Mouse (Mus musculus): Measurements from ENCODE around the gene Wdr70. TPM values are rescaled to one million over a fixed set of nuclear protein-coding genes. Genes with fewer than 3 reads are reported as not detected.

Gene Wdr70
- polyA plus RNA-seq, 1 experiment: 50.5 TPM

DNA sequence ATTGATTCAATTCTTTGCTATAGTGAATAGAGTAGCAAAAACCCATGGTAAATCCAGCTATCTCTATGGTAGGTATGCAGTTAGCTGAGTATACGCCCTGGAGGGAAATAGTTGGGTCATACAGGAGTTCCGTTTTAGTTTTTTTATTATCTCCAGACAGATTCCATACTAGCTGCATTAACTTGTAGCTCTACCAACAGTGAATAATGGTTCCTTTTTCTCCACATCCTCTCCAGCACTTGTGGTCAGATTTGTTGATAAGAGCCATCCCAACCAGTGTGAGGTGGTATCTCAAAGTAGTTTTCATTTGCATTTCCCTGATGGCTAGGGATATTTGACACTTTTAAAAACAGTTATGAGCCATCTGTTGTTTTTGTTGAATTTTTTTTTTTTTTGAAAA, 100.9 kb downstream of the Wdr70 start:
- no peak overlapping the region for H3ac ChIP-seq (ENCODE audit: control insufficient read depth, insufficient read length)
- H3K4me2 ChIP-seq (ENCODE audit: low read depth): peak overlapping the region; percentile 54
- TF ChIP-seq MAX (IDR thresholded peaks at IDR 0.05; ENCODE audit: low read depth) (no peak), MYOG (IDR thresholded peaks at IDR 0.05; ENCODE audit: control insufficient read depth in 1 of 3, insufficient read depth in 1 of 3, insufficient read length in 2 of 3, low read depth in 2 of 3) (no peak), TCF12 (IDR thresholded peaks at IDR 0.05; ENCODE audit: insufficient read depth, poor library complexity, severe bottlenecking) (no peak), USF1 (IDR thresholded peaks at IDR 0.05; ENCODE audit: low read depth) (no peak), MYOD1 (IDR thresholded peaks at IDR 0.05; ENCODE audit: control insufficient read depth in 1 of 3, insufficient read length in 2 of 3, low read depth in 2 of 3) (no peak), REST (IDR thresholded peaks at IDR 0.05; ENCODE audit: insufficient read depth, insufficient read length) (no peak), SRF (IDR thresholded peaks at IDR 0.05; ENCODE audit: control insufficient read depth, insufficient read length, low read depth) (no peak), POLR2A (IDR thresholded peaks at IDR 0.05; ENCODE audit: insufficient read length, low read depth) (no peak), POLR2AphosphoS2 (IDR thresholded peaks at IDR 0.05; ENCODE audit: insufficient read length, low read depth) (no peak), CEBPB (IDR thresholded peaks at IDR 0.05; ENCODE audit: insufficient read depth, poor library complexity, severe bottlenecking) (no peak), TCF3 (IDR thresholded peaks at IDR 0.05; ENCODE audit: insufficient read length, low read depth) (no peak), E2F4 (IDR thresholded peaks at IDR 0.05; ENCODE audit: insufficient read depth) (no peak)
- no peaks in the 10 kb centered on the region for H3K27me3 ChIP-seq (ENCODE audit: control insufficient read depth, insufficient read depth, insufficient read length)
- H3K36me3 ChIP-seq (ENCODE audit: control insufficient read depth, insufficient read depth): no peaks in the 10 kb centered on the region
- H3K79me2 ChIP-seq (ENCODE audit: control insufficient read depth, insufficient read depth): no peaks in the 10 kb centered on the region
- no peak overlapping the region for H3K4me3 ChIP-seq

DNA sequence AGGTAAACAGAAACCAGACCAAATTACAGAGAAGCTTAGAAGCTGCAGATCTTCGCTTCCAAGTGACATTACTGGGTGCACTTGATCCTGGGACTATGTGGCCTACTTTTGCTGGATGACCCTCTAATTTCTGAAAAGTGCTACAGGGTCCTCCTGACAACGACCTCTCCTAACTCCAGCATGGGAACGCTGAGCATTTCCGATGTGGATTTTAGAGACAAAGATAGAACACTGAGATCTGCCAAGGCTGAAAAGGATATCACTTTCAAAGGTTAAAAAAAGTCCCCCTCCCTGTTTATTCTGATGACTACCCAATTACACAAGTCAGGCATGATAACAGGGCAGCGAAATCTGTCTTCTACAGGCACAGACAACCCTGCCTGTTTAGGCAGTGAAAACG, 105.3 kb downstream of the Wdr70 start:
- TF ChIP-seq MYOD1 (IDR thresholded peaks at IDR 0.05; ENCODE audit: control insufficient read depth in 1 of 3, insufficient read length in 2 of 3, low read depth in 2 of 3): no peak
- no peak for TF ChIP-seq CEBPB (IDR thresholded peaks at IDR 0.05; ENCODE audit: insufficient read depth, poor library complexity, severe bottlenecking)
- TF ChIP-seq MYOG (IDR thresholded peaks at IDR 0.05; ENCODE audit: control insufficient read depth in 1 of 3, insufficient read depth in 1 of 3, insufficient read length in 2 of 3, low read depth in 2 of 3): no peak
- Histone ChIP-seq H3K4me3 (no peak overlapping the region), H3K79me2 (ENCODE audit: control insufficient read depth, insufficient read depth) (no peaks in the 10 kb centered on the region), H3K36me3 (ENCODE audit: control insufficient read depth, insufficient read depth) (no peaks in the 10 kb centered on the region), H3ac (ENCODE audit: control insufficient read depth, insufficient read length) (no peak overlapping the region), H3K4me2 (ENCODE audit: low read depth) (no peak overlapping the region), H3K27me3 (ENCODE audit: control insufficient read depth, insufficient read depth, insufficient read length) (no peaks in the 10 kb centered on the region)

DNA sequence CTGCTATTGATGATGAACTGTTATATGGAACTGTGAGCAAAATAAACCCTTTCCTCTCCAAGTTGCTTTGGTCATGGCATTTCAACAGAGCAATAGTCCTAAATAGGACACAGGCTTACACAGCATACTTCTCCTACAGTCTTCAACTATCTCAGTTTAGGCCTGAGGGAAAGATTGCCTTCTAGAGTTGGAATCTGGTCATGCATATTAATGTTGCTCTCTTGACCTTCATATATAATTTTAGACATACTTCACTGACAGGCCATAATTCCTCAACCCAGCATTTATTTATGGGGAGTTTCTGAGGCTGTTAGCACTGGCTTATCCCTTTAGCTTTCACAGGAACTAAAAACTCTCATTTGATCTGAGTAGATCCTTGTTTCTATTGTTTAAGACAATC, 108.9 kb downstream of the Wdr70 start:
- no peak overlapping the region for H3ac ChIP-seq (ENCODE audit: control insufficient read depth, insufficient read length)
- no peak overlapping the region for H3K4me3 ChIP-seq
- H3K36me3 ChIP-seq (ENCODE audit: control insufficient read depth, insufficient read depth): peaks cover 5% of the 10 kb centered on the region
- H3K79me2 ChIP-seq (ENCODE audit: control insufficient read depth, insufficient read depth): no peaks in the 10 kb centered on the region
- no peaks in the 10 kb centered on the region for H3K27me3 ChIP-seq (ENCODE audit: control insufficient read depth, insufficient read depth, insufficient read length)
- TF ChIP-seq MYOD1 (IDR thresholded peaks at IDR 0.05; ENCODE audit: control insufficient read depth in 1 of 3, insufficient read length in 2 of 3, low read depth in 2 of 3) (no peak), POLR2A (IDR thresholded peaks at IDR 0.05; ENCODE audit: insufficient read length, low read depth) (no peak), SRF (IDR thresholded peaks at IDR 0.05; ENCODE audit: control insufficient read depth, insufficient read length, low read depth) (no peak), CEBPB (IDR thresholded peaks at IDR 0.05; ENCODE audit: insufficient read depth, poor library complexity, severe bottlenecking) (no peak)
- H3K4me2 ChIP-seq (ENCODE audit: low read depth): no peak overlapping the region

DNA sequence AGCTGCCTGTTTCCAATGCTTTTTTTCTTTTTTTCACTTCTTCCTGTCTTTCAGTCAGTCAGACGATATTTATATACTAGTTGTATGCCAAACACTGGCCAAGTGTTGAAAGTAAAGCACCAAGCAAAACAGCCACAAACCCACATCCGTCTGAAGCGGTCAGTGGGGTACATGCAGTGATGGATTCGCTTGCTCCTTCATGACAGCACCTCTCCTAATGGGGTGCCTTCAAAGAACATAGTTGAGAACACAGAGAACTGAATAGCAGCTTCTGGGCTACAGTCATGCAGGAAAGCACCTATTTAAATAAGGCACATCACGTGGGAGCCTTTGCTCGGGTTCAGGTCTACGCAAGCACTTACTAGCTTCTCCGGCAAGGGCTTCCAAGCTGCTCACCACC, 111.6 kb downstream of the Wdr70 start:
- Histone ChIP-seq H3K79me2 (ENCODE audit: control insufficient read depth, insufficient read depth) (no peaks in the 10 kb centered on the region), H3K27me3 (ENCODE audit: control insufficient read depth, insufficient read depth, insufficient read length) (no peaks in the 10 kb centered on the region), H3K36me3 (ENCODE audit: control insufficient read depth, insufficient read depth) (peaks cover 5% of the 10 kb centered on the region), H3K4me3 (no peak overlapping the region), H3ac (ENCODE audit: control insufficient read depth, insufficient read length) (no peak overlapping the region), H3K4me2 (ENCODE audit: low read depth) (no peak overlapping the region)
- TF ChIP-seq MYOG (IDR thresholded peaks at IDR 0.05; ENCODE audit: control insufficient read depth in 1 of 3, insufficient read depth in 1 of 3, insufficient read length in 2 of 3, low read depth in 2 of 3) (no peak), POLR2AphosphoS2 (IDR thresholded peaks at IDR 0.05; ENCODE audit: insufficient read length, low read depth) (no peak), REST (IDR thresholded peaks at IDR 0.05; ENCODE audit: insufficient read depth, insufficient read length) (no peak), MAX (IDR thresholded peaks at IDR 0.05; ENCODE audit: low read depth) (no peak), CEBPB (IDR thresholded peaks at IDR 0.05; ENCODE audit: insufficient read depth, poor library complexity, severe bottlenecking) (no peak), E2F4 (IDR thresholded peaks at IDR 0.05; ENCODE audit: insufficient read depth) (no peak), SRF (IDR thresholded peaks at IDR 0.05; ENCODE audit: control insufficient read depth, insufficient read length, low read depth) (no peak), TCF3 (IDR thresholded peaks at IDR 0.05; ENCODE audit: insufficient read length, low read depth) (no peak), TCF12 (IDR thresholded peaks at IDR 0.05; ENCODE audit: insufficient read depth, poor library complexity, severe bottlenecking) (no peak), POLR2A (IDR thresholded peaks at IDR 0.05; ENCODE audit: insufficient read length, low read depth) (no peak), MYOD1 (IDR thresholded peaks at IDR 0.05; ENCODE audit: control insufficient read depth in 1 of 3, insufficient read length in 2 of 3, low read depth in 2 of 3) (no peak), USF1 (IDR thresholded peaks at IDR 0.05; ENCODE audit: low read depth) (no peak)

DNA sequence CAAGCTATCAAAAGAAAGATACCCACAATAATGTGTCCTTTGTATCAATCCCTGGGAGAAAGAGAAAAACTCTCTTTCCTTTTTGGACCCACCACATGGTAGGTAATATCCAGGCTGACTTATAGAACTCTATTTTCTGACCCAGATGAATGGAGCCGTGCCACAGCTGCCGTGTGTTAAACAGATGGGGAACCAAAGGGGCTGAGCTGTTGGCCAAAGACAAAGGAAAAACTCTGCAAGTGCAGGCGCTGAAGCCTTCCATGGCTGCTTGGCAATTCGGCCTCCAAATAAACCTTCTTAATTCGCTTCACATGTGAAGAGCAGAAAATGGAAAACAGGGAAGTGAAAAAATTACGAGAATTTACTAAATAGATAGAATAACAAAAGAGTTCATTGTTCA, 112.7 kb downstream of the Wdr70 start:
- H3K4me2 ChIP-seq (ENCODE audit: low read depth): no peak overlapping the region
- no peaks in the 10 kb centered on the region for H3K79me2 ChIP-seq (ENCODE audit: control insufficient read depth, insufficient read depth)
- no peaks in the 10 kb centered on the region for H3K27me3 ChIP-seq (ENCODE audit: control insufficient read depth, insufficient read depth, insufficient read length)
- no peak overlapping the region for H3K4me3 ChIP-seq
- peaks cover 5% of the 10 kb centered on the region for H3K36me3 ChIP-seq (ENCODE audit: control insufficient read depth, insufficient read depth)
- TF ChIP-seq E2F4 (IDR thresholded peaks at IDR 0.05; ENCODE audit: insufficient read depth) (no peak), MYOD1 (IDR thresholded peaks at IDR 0.05; ENCODE audit: control insufficient read depth in 1 of 3, insufficient read length in 2 of 3, low read depth in 2 of 3) (no peak), TCF12 (IDR thresholded peaks at IDR 0.05; ENCODE audit: insufficient read depth, poor library complexity, severe bottlenecking) (no peak), MYOG (IDR thresholded peaks at IDR 0.05; ENCODE audit: control insufficient read depth in 1 of 3, insufficient read depth in 1 of 3, insufficient read length in 2 of 3, low read depth in 2 of 3) (no peak), TCF3 (IDR thresholded peaks at IDR 0.05; ENCODE audit: insufficient read length, low read depth) (no peak), POLR2AphosphoS2 (IDR thresholded peaks at IDR 0.05; ENCODE audit: insufficient read length, low read depth) (no peak), POLR2A (IDR thresholded peaks at IDR 0.05; ENCODE audit: insufficient read length, low read depth) (no peak), CEBPB (IDR thresholded peaks at IDR 0.05; ENCODE audit: insufficient read depth, poor library complexity, severe bottlenecking) (no peak), MAX (IDR thresholded peaks at IDR 0.05; ENCODE audit: low read depth) (no peak), USF1 (IDR thresholded peaks at IDR 0.05; ENCODE audit: low read depth) (no peak), SRF (IDR thresholded peaks at IDR 0.05; ENCODE audit: control insufficient read depth, insufficient read length, low read depth) (no peak), REST (IDR thresholded peaks at IDR 0.05; ENCODE audit: insufficient read depth, insufficient read length) (no peak)
- no peak overlapping the region for H3ac ChIP-seq (ENCODE audit: control insufficient read depth, insufficient read length)
